Mouse (Mus musculus) hindbrain, embryonic 15.5 days (tissue): ENCODE measurements around the gene Crebrf. TPM values are rescaled to one million over a fixed set of nuclear protein-coding genes. Genes with fewer than 3 reads are reported as not detected.

Experiments used
- ATAC-seq: fragments of 200-750 bp; cut with Nextera tagmentation; 2 replicates; pipeline ENCODE4 v1.8.0; 2017; ENCODE audit warnings: low read depth, moderate number of reproducible peaks, moderate TSS enrichment; ENCODE audit not compliant: low FRiP score
- H3K27ac ChIP-seq: fragments of 300-500 bp; sonication (generic); replicated peaks from 2 replicates; pipeline ENCODE4 v1.5.1; 2015; ENCODE audit warnings: mild to moderate bottlenecking, inconsistent platforms
- H3K27me3 ChIP-seq: fragments of 300-500 bp; sonication (generic); 2 replicates; pipeline ENCODE4 v1.6.1; 2015; ENCODE audit warnings: control low read depth, inconsistent platforms
- H3K36me3 ChIP-seq: fragments of 300-500 bp; sonication (generic); 2 replicates; pipeline ENCODE4 v1.6.1; 2015; ENCODE audit warnings: control low read depth, inconsistent platforms
- H3K4me1 ChIP-seq: fragments of 300-500 bp; sonication (generic); replicated peaks from 2 replicates; pipeline ENCODE4 v1.6.1; 2015; ENCODE audit warnings: control low read depth, inconsistent platforms
- H3K4me2 ChIP-seq: fragments of 300-500 bp; sonication (generic); 2 replicates; pipeline ENCODE4 v1.6.1; 2015; ENCODE audit warnings: moderate library complexity, mild to moderate bottlenecking, inconsistent platforms
- H3K4me3 ChIP-seq: fragments of 300-500 bp; sonication (generic); 2 replicates; pipeline ENCODE4 v1.5.1; 2015; ENCODE audit warnings: mild to moderate bottlenecking, inconsistent platforms
- H3K9ac ChIP-seq: fragments of 300-500 bp; sonication (generic); 2 replicates; pipeline ENCODE4 v1.6.1; 2015; ENCODE audit warnings: inconsistent platforms
- H3K9me3 ChIP-seq: fragments of 300-500 bp; sonication (generic); 2 replicates; pipeline ENCODE4 v1.6.1; 2016; ENCODE audit warnings: control low read depth, inconsistent platforms
- WGBS: fragments of 180-500 bp; shearing (Covaris S2); methylation state at CpG from one replicate; pipeline ENCODE4 v1.1.7; 2015; 5-methylcytosine and 5-hydroxymethylcytosine counted together
- polyA plus RNA-seq: library from polyadenylated mRNA; unstranded; fragments of >200 nt; fragmentation: Nextera tagmentation; extraction: Ambion mirVana; gene quantifications from 2 replicates; pipeline ENCODE4 v1.2.1, GENCODE M21; 2015

Crebrf gene
- polyA plus RNA-seq, 1 experiment from 2014 or later: 12.4 TPM

DNA sequence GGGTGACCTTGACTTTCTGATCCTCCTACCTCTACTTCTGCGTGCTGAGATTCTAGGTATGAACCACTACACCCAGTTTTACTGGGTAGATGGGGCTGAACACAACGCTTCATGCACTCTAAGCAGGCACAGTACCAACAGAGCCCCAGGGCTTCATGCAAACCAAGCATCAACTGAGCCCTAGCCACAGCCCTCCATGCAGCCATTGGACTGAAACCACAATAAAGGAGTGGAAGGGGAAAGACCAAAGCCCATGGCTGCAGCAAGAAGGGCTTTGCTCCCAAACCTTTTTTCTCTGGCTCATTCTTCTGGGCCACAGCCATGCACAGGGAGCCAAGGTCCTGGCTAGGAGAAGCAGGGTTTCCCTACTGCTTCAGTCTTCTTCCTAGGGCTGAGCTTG, 97.2 kb downstream of the Crebrf start:
- H3K4me1 ChIP-seq: no peaks in the 10 kb centered on the region
- H3K27ac ChIP-seq: no peak overlapping the region
- H3K27me3 ChIP-seq: no peaks in the 10 kb centered on the region
- 80% methylated on average over 2 of the region's 2 CpGs for WGBS
- H3K36me3 ChIP-seq: no peaks in the 10 kb centered on the region
- H3K4me2 ChIP-seq: no peak overlapping the region
- ATAC-seq: no peak
- H3K4me3 ChIP-seq: no peak overlapping the region
- no peak overlapping the region for H3K9ac ChIP-seq
- H3K9me3 ChIP-seq: no peaks in the 10 kb centered on the region

DNA sequence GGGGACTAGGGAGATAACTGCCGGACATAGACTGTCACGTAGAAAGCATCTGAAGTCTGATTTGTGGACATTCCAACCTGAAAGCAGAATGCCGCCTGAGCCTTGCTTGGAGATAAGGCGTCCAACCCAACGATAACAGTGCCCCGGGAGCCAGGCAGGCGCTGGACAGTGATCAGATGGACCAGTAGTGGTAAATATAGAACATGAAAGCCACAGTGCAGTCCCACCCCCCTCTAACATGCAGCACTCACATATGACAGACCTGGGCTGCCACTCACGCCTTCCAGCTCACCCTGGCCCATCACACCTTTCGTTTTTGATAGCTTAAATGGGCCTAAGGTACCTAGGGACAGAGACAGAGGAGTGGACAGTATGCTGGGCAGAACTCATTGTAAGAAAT, 98.0 kb downstream of the Crebrf start:
- H3K4me1 ChIP-seq: no peaks in the 10 kb centered on the region
- no peak for ATAC-seq
- WGBS: 87% methylated on average over 9 of the region's 9 CpGs
- H3K9ac ChIP-seq: no peak overlapping the region
- H3K36me3 ChIP-seq: no peaks in the 10 kb centered on the region
- no peak overlapping the region for H3K4me3 ChIP-seq
- no peak overlapping the region for H3K27ac ChIP-seq
- no peaks in the 10 kb centered on the region for H3K9me3 ChIP-seq
- H3K4me2 ChIP-seq: no peak overlapping the region
- H3K27me3 ChIP-seq: no peaks in the 10 kb centered on the region

DNA sequence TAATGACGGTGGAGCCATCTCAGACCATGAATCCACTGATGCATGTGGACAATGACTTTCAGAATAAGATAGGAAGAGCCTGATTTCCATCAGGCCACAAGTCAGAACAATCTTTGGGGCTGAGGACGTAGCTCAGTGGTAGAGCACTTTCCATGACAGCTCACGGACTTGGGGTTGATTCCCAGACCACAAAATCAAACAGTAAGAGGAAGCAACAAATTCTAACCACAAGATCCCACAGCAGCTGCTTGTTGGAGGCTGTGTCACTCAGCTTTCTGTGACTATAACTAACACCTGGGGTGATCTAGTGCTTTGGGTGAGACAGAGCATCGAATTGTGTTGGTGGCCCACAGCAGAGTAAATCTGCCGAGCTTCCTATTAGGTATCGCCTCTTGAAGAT, 101.4 kb downstream of the Crebrf start:
- ATAC-seq: no peak
- no peak overlapping the region for H3K27ac ChIP-seq
- no peak overlapping the region for H3K4me2 ChIP-seq
- no peak overlapping the region for H3K9ac ChIP-seq
- H3K4me1 ChIP-seq: no peaks in the 10 kb centered on the region
- H3K4me3 ChIP-seq: no peak overlapping the region
- no peaks in the 10 kb centered on the region for H3K36me3 ChIP-seq
- 83% methylated on average over 6 of the region's 6 CpGs for WGBS
- no peaks in the 10 kb centered on the region for H3K27me3 ChIP-seq
- no peaks in the 10 kb centered on the region for H3K9me3 ChIP-seq

DNA sequence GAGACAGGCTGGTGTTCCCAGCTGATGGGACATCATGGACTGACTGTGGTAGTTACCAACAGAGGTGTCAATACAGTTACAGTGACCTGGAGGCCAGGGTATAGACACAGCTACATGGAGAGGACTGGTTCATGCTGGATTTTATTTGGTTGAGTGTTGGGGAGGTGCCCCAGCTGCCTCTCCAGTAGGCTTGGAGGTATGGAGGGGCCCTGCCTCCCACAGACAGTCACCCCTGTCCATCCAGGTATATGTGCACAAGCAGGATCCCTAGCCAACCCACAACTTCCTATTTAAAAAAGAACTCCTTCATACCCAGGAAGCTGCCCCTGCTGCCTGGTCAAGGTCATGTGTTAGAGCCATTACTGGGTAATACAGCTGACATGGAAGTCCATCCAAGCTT, 102.3 kb downstream of the Crebrf start:
- Histone ChIP-seq H3K27me3 (no peaks in the 10 kb centered on the region), H3K4me1 (no peaks in the 10 kb centered on the region), H3K9me3 (no peaks in the 10 kb centered on the region), H3K9ac (no peak overlapping the region), H3K27ac (no peak overlapping the region), H3K4me3 (no peak overlapping the region), H3K4me2 (no peak overlapping the region), H3K36me3 (no peaks in the 10 kb centered on the region)
- no peak for ATAC-seq

DNA sequence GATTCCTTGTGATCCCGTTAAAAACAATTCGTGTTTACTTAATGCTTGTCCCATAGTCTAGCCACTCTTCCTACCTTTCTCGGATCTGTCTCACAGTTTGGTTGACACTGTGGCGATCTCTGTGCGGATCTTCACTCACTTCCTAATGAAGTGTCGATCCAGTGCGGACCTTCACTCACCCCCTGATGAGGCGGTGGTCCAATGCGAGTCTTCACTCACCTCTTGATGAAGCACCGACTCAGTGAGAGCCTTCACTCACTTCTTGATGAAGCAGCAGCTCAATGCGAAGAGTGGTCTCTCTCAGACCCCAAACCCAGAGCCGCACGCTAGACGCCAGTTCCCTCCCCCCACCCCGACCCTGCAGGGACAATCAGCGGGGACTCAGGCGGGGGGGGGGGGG, 110.7 kb downstream of the Crebrf start:
- ATAC-seq: no peak
- Histone ChIP-seq H3K4me2 (no peak overlapping the region), H3K36me3 (no peaks in the 10 kb centered on the region), H3K9me3 (no peaks in the 10 kb centered on the region), H3K4me3 (no peak overlapping the region), H3K27ac (no peak overlapping the region), H3K4me1 (no peaks in the 10 kb centered on the region), H3K27me3 (no peaks in the 10 kb centered on the region), H3K9ac (no peak overlapping the region)
- WGBS: 77% methylated on average over 15 of the region's 17 CpGs

Other genes with a start within 250 kb of the Crebrf start
- gene Ergic1, start 154.2 kb upstream of the Crebrf start, polyA plus RNA-seq: 91.3 and 97.3 TPM in 2 replicates
- gene Dusp1, start 153.5 kb upstream of the Crebrf start, polyA plus RNA-seq: 27.7 and 34.6 TPM in 2 replicates
- 95.2 and 104 TPM in 2 replicates for gene Atp6v0e, start 52.4 kb upstream of the Crebrf start, polyA plus RNA-seq
- gene Bnip1, start 65.4 kb downstream of the Crebrf start, polyA plus RNA-seq: 54.8 and 58.6 TPM in 2 replicates
- 0.09 TPM in 1 of 2 replicates, not detected in the other for gene Nkx2-5, start 129.4 kb downstream of the Crebrf start, polyA plus RNA-seq
- 3.4 and 3.7 TPM in 2 replicates for gene Kifc5b, start 201.4 kb downstream of the Crebrf start, polyA plus RNA-seq
- gene Phf1, start 217.4 kb downstream of the Crebrf start, polyA plus RNA-seq: 32.3 and 34.7 TPM in 2 replicates
- gene Cuta, start 223.9 kb downstream of the Crebrf start, polyA plus RNA-seq: 134 and 138 TPM in 2 replicates
- 4.7 and 5.1 TPM in 2 replicates for gene Syngap1, start 225.6 kb downstream of the Crebrf start, polyA plus RNA-seq